12 mouse cellular contexts compared by ENCODE assay signal in genomic region chr8:82416587-82417340, GRCm38 (mm10). TPM values are rescaled to one million over a fixed set of nuclear protein-coding genes. Genes with fewer than 3 reads are reported as not detected.
DNase-seq lines count a peak whose midpoint lies in the region; ATAC-seq and TF ChIP-seq lines count a peak whose summit lies in the region.
"Had no signal": no experiment of that assay in that cellular context is flagged by ENCODE, and none has a peak within 500 bp of the region (broad histone marks: within the 10 kb centered on the region; RNA-seq: fewer than 3 reads in every experiment).

No protein-coding gene starts in this region.

- WGBS in liver, embryonic 14.5 days (ENCODE audit: insufficient replicate concordance), result 45% methylated on average over 5 of the region's 5 CpGs

- H3K9me3 ChIP-seq in liver, embryonic 14.5 days (ENCODE audit: control insufficient read depth, low read length), result no peaks in the 10 kb centered on the region
- H3K9me3 ChIP-seq: limb, embryonic 13.5 days had no signal

- no peaks in the 10 kb centered on the region for H3K36me3 ChIP-seq in liver, embryonic 14.5 days (replicated peaks; ENCODE audit: control insufficient read depth, insufficient read depth, low read depth)
- H3K36me3 ChIP-seq: limb, embryonic 13.5 days had no signal

- H3K4me2 ChIP-seq in liver, embryonic 14.5 days (ENCODE audit: low read depth), result no peak overlapping the region
- H3K4me2 ChIP-seq: limb, embryonic 13.5 days had no signal

- no peak overlapping the region for H3K9ac ChIP-seq in liver, embryonic 14.5 days (replicated peaks)
- H3K9ac ChIP-seq: limb, embryonic 13.5 days had no signal

- H3K27ac ChIP-seq in liver, embryonic 14.5 days, result no peak overlapping the region
- H3K27ac ChIP-seq: heart, adult 2 months; limb, embryonic 13.5 days had no signal

- no peak for TF ChIP-seq EP300 in liver, embryonic 14.5 days (IDR thresholded peaks at IDR 0.05; ENCODE audit: low read depth)

- H3K27me3 ChIP-seq in liver, embryonic 14.5 days (ENCODE audit: control insufficient read depth, insufficient read depth, low read length), result no peaks in the 10 kb centered on the region
- H3K27me3 ChIP-seq: limb, embryonic 13.5 days had no signal

- H3K4me1 ChIP-seq in liver, embryonic 14.5 days (replicated peaks; ENCODE audit: control insufficient read depth in 2 of 2, insufficient read depth in 2 of 2, low read length in 1 of 2), result peaks cover 0 to 2% of the 10 kb centered on the region in 2 experiments; a peak in 1 of 4 replicates
- H3K4me1 ChIP-seq: limb, embryonic 13.5 days had no signal

- ATAC-seq in liver, embryonic 14.5 days (ENCODE audit: insufficient read depth), result peak; percentile 73

- H3K4me3 ChIP-seq in liver, embryonic 14.5 days (ENCODE audit: insufficient read depth in 1 of 2, low read depth in 2 of 2, low read length in 2 of 2), result no peak overlapping the region
- H3K4me3 ChIP-seq: heart, adult 2 months; limb, embryonic 13.5 days had no signal

- intact Hi-C loops in heart, postnatal 25 days (cut with DNase I), result no loop called here

- peak; percentile 27 to 35 for DNase-seq in urinary bladder, postnatal 36 days (ENCODE audit: low spot score in 2 of 2)
- DNase-seq in urinary bladder, postnatal 10 days (ENCODE audit: low spot score), result no peak
- peak in 1 of 3 experiments; percentile 24 for DNase-seq in liver, embryonic 14.5 days (ENCODE audit: low read depth in 3 of 3, low spot score in 3 of 3)
- DNase-seq in lung, postnatal 36 days, result peak; percentile 84
- DNase-seq in spleen, adult 12 weeks (ENCODE audit: low spot score), result no peak
- no peak for DNase-seq in embryo, embryonic 10 days (ENCODE audit: low spot score)
- no peak for DNase-seq in heart, postnatal 25 days (ENCODE audit: low spot score)
- DNase-seq: cerebellum, postnatal 25 days; right cerebral cortex, postnatal 4 days; thymus, adult 2 months had no signal

- TF ChIP-seq CTCF in liver, embryonic 14.5 days (IDR thresholded peaks at IDR 0.05; ENCODE audit: low read depth), result no peak

RNA-seq across cellular contexts. Expression of gene Il15, which starts 13.7 kb away (rescaled TPM):
- polyA plus RNA-seq in liver, embryonic 14.5 days (2012; rRNA removed), result 2.9 and 3.0 TPM in 2 replicates
- polyA plus RNA-seq in liver, embryonic 14.5 days (2014; fragmentation: Nextera tagmentation; extraction: Ambion mirVana), result 2.9 and 5.6 TPM in 2 replicates
- 10 to 100 TPM; 29.5 to 34.6 TPM for total RNA-seq in heart, postnatal 25 days (2021)

Comparison
In these comparisons a context has a peak if more than half of its experiments do, and no peak if none do; other contexts are left out.
1. DNase-seq: peak in urinary bladder, postnatal 36 days (2 of 2) and lung, postnatal 36 days (single experiment); none in urinary bladder, postnatal 10 days (single experiment), spleen, adult 12 weeks (single experiment), embryo, embryonic 10 days (single experiment) and heart, postnatal 25 days (single experiment).